Mouse (Mus musculus): Measurements from ENCODE around the gene Gm7138.
"Not testable (repeated sequence)": the region's sequence is repeated elsewhere in the genome, so short reads cannot be mapped to it uniquely, and the experiment has no call there.

DNA sequence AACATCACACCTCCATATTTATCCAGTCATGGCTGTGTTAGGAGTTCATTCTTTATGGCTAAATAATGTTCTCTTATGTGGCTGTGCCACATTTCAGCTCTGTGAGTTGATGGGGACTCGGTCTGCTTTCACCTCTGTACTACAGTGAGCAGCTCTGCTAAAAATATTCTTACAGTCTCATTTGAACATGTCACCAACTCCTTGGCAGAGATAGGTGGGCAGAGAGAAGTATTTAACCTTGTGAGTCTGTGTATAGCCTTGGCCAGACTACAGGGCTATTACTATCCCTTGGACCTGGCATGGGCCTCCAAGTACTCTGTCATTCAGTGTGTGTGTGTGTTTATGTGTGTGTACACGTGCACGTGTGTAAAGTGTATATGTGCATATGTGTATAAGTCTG lies 4.6 kb downstream of the Gm7138 start:
- TF ChIP-seq POLR2AphosphoS2 (IDR thresholded peaks at IDR 0.05; ENCODE audit: insufficient read length, low read depth); REST (IDR thresholded peaks at IDR 0.05; ENCODE audit: insufficient read depth, insufficient read length); USF1 (IDR thresholded peaks at IDR 0.05; ENCODE audit: low read depth); POLR2A (IDR thresholded peaks at IDR 0.05; ENCODE audit: insufficient read length, low read depth); MYOD1 (IDR thresholded peaks at IDR 0.05; ENCODE audit: control insufficient read depth in 1 of 3, insufficient read length in 2 of 3, low read depth in 2 of 3); MYOG (IDR thresholded peaks at IDR 0.05; ENCODE audit: control insufficient read depth in 1 of 3, insufficient read depth in 1 of 3, insufficient read length in 2 of 3, low read depth in 2 of 3); E2F4 (IDR thresholded peaks at IDR 0.05; ENCODE audit: insufficient read depth); MAX (IDR thresholded peaks at IDR 0.05; ENCODE audit: low read depth); TCF12 (IDR thresholded peaks at IDR 0.05; ENCODE audit: insufficient read depth, poor library complexity, severe bottlenecking): not testable (repeated sequence)
